Mouse (Mus musculus) bone marrow, adult 2 months (tissue): ENCODE results near the gene Yipf3.

Experiments used
- CTCF ChIP-seq: fragments of 200-500 bp; IDR thresholded peaks from 2 replicates; pipeline ENCODE4 v1.5.1; 2011; ENCODE audit warnings: low read length, control low read depth; ENCODE audit not compliant: control insufficient read depth, insufficient read depth
- POLR2A ChIP-seq: fragments of 200-500 bp; IDR thresholded peaks from 2 replicates; pipeline ENCODE4 v1.6.1; 2011; ENCODE audit warnings: low read depth, mild to moderate bottlenecking, control low read depth, low read length, borderline replicate concordance; ENCODE audit not compliant: control insufficient read depth

DNA sequence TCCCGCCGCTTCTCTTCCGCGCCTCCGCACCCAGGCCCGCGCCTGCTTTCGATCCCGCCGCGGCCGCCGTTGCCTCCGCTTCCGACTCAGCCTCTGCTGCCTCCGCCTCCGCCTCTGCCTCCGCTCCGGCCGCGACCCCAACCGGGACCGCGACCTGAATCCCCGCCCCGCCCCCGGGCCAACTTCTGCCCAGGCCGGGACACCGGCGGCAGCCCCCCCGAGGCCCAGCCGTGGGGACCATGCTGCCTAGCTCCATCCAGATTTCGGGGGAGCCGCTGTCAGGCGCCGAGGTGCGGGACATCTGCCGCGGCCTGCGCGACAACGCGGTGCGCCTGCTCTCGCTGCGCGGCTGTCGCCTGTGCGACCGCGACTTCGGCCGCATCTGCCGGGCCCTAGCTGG lies 6.2 kb downstream of the Yipf3 start:
- TF ChIP-seq CTCF (no peak), POLR2A (0 out of 2 replicates have a peak, but pooled peaks have one; percentile 3)
